Mouse (Mus musculus) stomach, postnatal 0 days (tissue): ENCODE measurements around the gene Gm7029. TPM values are rescaled to one million over a fixed set of nuclear protein-coding genes. Genes with fewer than 3 reads are reported as not detected.

Experiments used
- ATAC-seq: fragments of 200-750 bp; cut with Nextera tagmentation; 2 replicates; pipeline ENCODE4 v1.8.0; 2017; ENCODE audit not compliant: low FRiP score, low TSS enrichment
- DNase-seq: peaks from one replicate; pipeline ENCODE4 v3.0.0-alpha.2; 2016; ENCODE audit warnings: low spot score
- H3K27ac ChIP-seq: fragments of 300-500 bp; sonication (generic); replicated peaks from 2 replicates; pipeline ENCODE4 v1.5.1; 2014; ENCODE audit warnings: mild to moderate bottlenecking, control low read depth
- H3K27me3 ChIP-seq: fragments of 300-500 bp; sonication (generic); 2 replicates; pipeline ENCODE4 v1.6.1; 2014; ENCODE audit warnings: low read length; ENCODE audit not compliant: control insufficient read depth, insufficient read depth
- H3K36me3 ChIP-seq: fragments of 300-500 bp; sonication (generic); 2 replicates; pipeline ENCODE4 v1.6.1; 2014; ENCODE audit warnings: low read length, mixed read lengths; ENCODE audit not compliant: control insufficient read depth, insufficient read depth
- H3K4me1 ChIP-seq: fragments of 300-500 bp; sonication (generic); replicated peaks from 2 replicates; pipeline ENCODE4 v1.6.1; 2014; ENCODE audit warnings: antibody characterized with exemption; ENCODE audit not compliant: control insufficient read depth, insufficient read depth
- H3K4me2 ChIP-seq: fragments of 300-500 bp; sonication (generic); replicated peaks from 2 replicates; pipeline ENCODE4 v1.6.1; 2014; ENCODE audit warnings: low read depth, mild to moderate bottlenecking, control low read depth, moderate library complexity
- H3K4me3 ChIP-seq: fragments of 300-500 bp; sonication (generic); 2 replicates; pipeline ENCODE4 v1.5.1; 2014; ENCODE audit warnings: low read depth, low read length, control low read depth
- H3K9ac ChIP-seq: fragments of 300-500 bp; sonication (generic); 2 replicates; pipeline ENCODE4 v1.6.1; 2014; ENCODE audit warnings: mild to moderate bottlenecking, low read length, control low read depth, mixed read lengths
- H3K9me3 ChIP-seq: fragments of 300-500 bp; sonication (generic); 2 replicates; pipeline ENCODE4 v1.6.1; 2016; ENCODE audit warnings: low read length; ENCODE audit not compliant: control insufficient read depth
- CTCF ChIP-seq: IDR thresholded peaks from 2 replicates; pipeline ENCODE4 v1.5.1; 2016; ENCODE audit warnings: antibody characterized with exemption, low read depth, mild to moderate bottlenecking, moderate library complexity
- EP300 ChIP-seq: optimal IDR thresholded peaks from 2 replicates; pipeline ENCODE3; 2016; ENCODE audit warnings: antibody characterized with exemption
- WGBS: fragments of 180-500 bp; shearing (Covaris S2); extraction: QIAGEN DNeasy Blood & Tissue Kit; methylation state at CpG from one replicate; pipeline ENCODE4 v1.1.7; 2014; 5-methylcytosine and 5-hydroxymethylcytosine counted together
- polyA plus RNA-seq: library from polyadenylated mRNA; unstranded; fragments of >200 nt; fragmentation: Nextera tagmentation; extraction: Ambion mirVana; gene quantifications from 2 replicates; pipeline ENCODE4 v1.2.1, GENCODE M21; 2015

The Gm7029 gene
- polyA plus RNA-seq, 1 experiment from 2014 or later: not detected

GRCm38 (mm10) chr17:33908331-33909076 lies 34.9 kb downstream of the Gm7029 start:
- peaks cover 9% of the 10 kb centered on the region; the same call in 1 of the 2 replicates for H3K36me3 ChIP-seq
- peaks cover 3% of the 10 kb centered on the region; the same call in 1 of the 2 replicates for H3K4me1 ChIP-seq
- ATAC-seq: peak; percentile 59
- peak overlapping the region; percentile 69 for H3K9ac ChIP-seq
- H3K27me3 ChIP-seq: no peaks in the 10 kb centered on the region
- H3K4me3 ChIP-seq: peak overlapping the region; percentile 86
- TF ChIP-seq EP300 (no peak), CTCF (no peak)
- H3K9me3 ChIP-seq: no peaks in the 10 kb centered on the region
- peak overlapping the region; percentile 94 for H3K4me2 ChIP-seq
- peak overlapping the region; percentile 99 for H3K27ac ChIP-seq
- peak; percentile 63 for DNase-seq
- under 1% methylated on average over 42 of the region's 44 CpGs for WGBS

- DNase-seq: peak; percentile 99
- Histone ChIP-seq H3K4me2 (peak within 1 kb of the TSS; percentile 94), H3K4me1 (peaks cover 3% of the 10 kb centered on the region; the same call in 1 of the 2 replicates), H3K27me3 (no peaks in the 10 kb centered on the region), H3K9ac (peak within 1 kb of the TSS; percentile 97), H3K27ac (peak within 1 kb of the TSS; percentile 99), H3K9me3 (no peaks in the 10 kb centered on the region), H3K36me3 (peaks cover 17% of the 10 kb centered on the region), H3K4me3 (peak within 1 kb of the TSS; percentile 86)
- WGBS: under 1% methylated on average over 67 of the region's 68 CpGs
- TF ChIP-seq CTCF (peak; percentile 1; the same call in 1 of the 2 replicates), EP300 (no peak)
- peak; percentile 96 for ATAC-seq
These were observed 35.6 kb downstream of the Gm7029 start, which contains the start of gene Daxx for GRCm38 (mm10) chr17:33909077-33909868. Gene Daxx (plus strand): TSS chr17:33909414.

GRCm38 (mm10) chr17:33909869-33910250 lies 36.2 kb downstream of the Gm7029 start:
- Histone ChIP-seq H3K4me1 (peaks cover 3% of the 10 kb centered on the region; the same call in 1 of the 2 replicates), H3K27ac (peak overlapping the region; percentile 99), H3K4me2 (peak overlapping the region; percentile 94), H3K27me3 (no peaks in the 10 kb centered on the region), H3K4me3 (peak overlapping the region; percentile 86), H3K9ac (peak overlapping the region; percentile 97), H3K36me3 (peaks cover 17% of the 10 kb centered on the region), H3K9me3 (no peaks in the 10 kb centered on the region)
- 1% methylated on average over 14 of the region's 14 CpGs for WGBS
- TF ChIP-seq CTCF (no peak), EP300 (no peak)
- peak; percentile 78 for DNase-seq
- ATAC-seq: peak; percentile 12

GRCm38 (mm10) chr17:33910346-33911051 lies 36.9 kb downstream of the Gm7029 start:
- Histone ChIP-seq H3K4me2 (peak overlapping the region; percentile 94), H3K27me3 (no peaks in the 10 kb centered on the region), H3K9me3 (no peaks in the 10 kb centered on the region), H3K36me3 (peaks cover 20% of the 10 kb centered on the region), H3K4me3 (peak overlapping the region; percentile 86), H3K4me1 (peaks cover 3% of the 10 kb centered on the region; the same call in 1 of the 2 replicates), H3K9ac (peak overlapping the region; percentile 97), H3K27ac (peak overlapping the region; percentile 99)
- ATAC-seq: no peak
- 40% methylated on average over 11 of the region's 11 CpGs for WGBS
- no peak for DNase-seq
- no peak for TF ChIP-seq EP300
- TF ChIP-seq CTCF: peak; percentile 55

GRCm38 (mm10) chr17:33911052-33911812 lies 37.6 kb downstream of the Gm7029 start:
- Histone ChIP-seq H3K36me3 (peaks cover 20% of the 10 kb centered on the region), H3K4me2 (no peak overlapping the region), H3K9me3 (no peaks in the 10 kb centered on the region), H3K4me3 (no peak overlapping the region), H3K4me1 (peaks cover 3% of the 10 kb centered on the region; the same call in 1 of the 2 replicates), H3K27ac (no peak overlapping the region), H3K9ac (no peak overlapping the region), H3K27me3 (no peaks in the 10 kb centered on the region)
- WGBS: 87% methylated on average over 31 of the region's 31 CpGs
- TF ChIP-seq CTCF: no peak
- TF ChIP-seq EP300: no peak
- DNase-seq (no peak), ATAC-seq (no peak)
